In the genomic region with DNA sequence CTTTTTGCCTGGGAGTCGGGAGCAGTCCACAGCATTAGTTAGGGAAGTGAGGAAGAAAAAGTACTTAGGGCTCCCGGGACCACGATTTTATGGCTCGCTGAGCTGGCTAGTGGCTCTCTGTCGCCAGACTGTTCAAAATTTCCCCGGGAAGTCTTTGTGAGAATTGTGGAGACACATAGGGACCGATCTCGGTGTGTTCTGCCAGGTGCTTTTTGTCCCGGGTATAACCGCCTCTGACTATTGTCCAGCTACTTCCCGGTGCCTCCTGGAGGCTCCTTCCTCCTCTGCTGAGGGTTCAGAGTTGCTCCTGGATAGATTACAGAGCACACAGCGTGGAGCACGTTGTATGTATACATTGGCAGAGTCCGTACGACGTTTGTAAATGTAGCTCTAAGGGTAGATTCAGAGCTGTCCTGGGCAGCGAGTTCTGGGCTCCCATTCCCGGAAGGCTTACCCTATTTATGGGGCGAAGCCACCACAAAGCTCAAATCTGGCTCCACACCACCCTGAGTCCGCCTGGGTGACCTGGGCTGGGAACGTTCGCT, we compare ENCODE assay signal across 8 mouse cellular contexts. TPM values are rescaled to one million over a fixed set of nuclear protein-coding genes. Genes with fewer than 3 reads are reported as not detected.
DNase-seq lines count a peak whose midpoint lies in the region; TF ChIP-seq lines count a peak whose summit lies in the region.

No protein-coding gene starts in this region.

- no peaks in the 10 kb centered on the region for H3K36me3 ChIP-seq in spleen, adult 2 months (ENCODE audit: control insufficient read depth, insufficient read depth, low read length)
- H3K36me3 ChIP-seq in midbrain, embryonic 10.5 days = no peaks in the 10 kb centered on the region

- H3K4me1 ChIP-seq in spleen, adult 2 months (ENCODE audit: control insufficient read depth, insufficient read depth, insufficient read length) = no peaks in the 10 kb centered on the region; the same call in 1 of the 2 replicates
- H3K4me1 ChIP-seq in midbrain, embryonic 10.5 days = peaks cover 36% of the 10 kb centered on the region

- intact Hi-C loops in heart, postnatal 14 days (cut with DNase I) = loop anchor here (5.0 kb wide), 1 partner anchor 37 kb away; no protein-coding TSS in a partner anchor
- intact Hi-C loops in left cerebral cortex, postnatal 25 days (cut with DNase I) = loop anchor here (5.0 to 10.0 kb wide), 4 partner anchors 52 to 769 kb away; no protein-coding TSS in a partner anchor

- no peak for TF ChIP-seq POLR2A in spleen, adult 2 months (IDR thresholded peaks at IDR 0.05; ENCODE audit: low read depth, low read length)

- H3K4me3 ChIP-seq in spleen, adult 2 months (ENCODE audit: extremely low read depth, insufficient read depth, insufficient read length) = peak overlapping the region; percentile 46; the same call in 1 of the 2 replicates
- peak overlapping the region; percentile 83 for H3K4me3 ChIP-seq in midbrain, embryonic 10.5 days

- no peak overlapping the region for H3K27ac ChIP-seq in spleen, adult 2 months (ENCODE audit: insufficient read depth, low read length)
- peak overlapping the region; percentile 97 for H3K27ac ChIP-seq in midbrain, embryonic 10.5 days (replicated peaks)

- WGBS in spleen, adult 2 months = 3% methylated on average over 22 of the region's 22 CpGs
- WGBS in midbrain, embryonic 10.5 days = under 1% methylated on average over 22 of the region's 22 CpGs

- no peak for DNase-seq in spleen, adult 2 months (ENCODE audit: low read depth in 1 of 2, low spot score in 2 of 2)
- no peak for DNase-seq in spleen, postnatal 10 days (ENCODE audit: low spot score in 2 of 2)
- peak; percentile 58 for DNase-seq in fat pad, adult 2 months (ENCODE audit: extremely low read depth, low read depth, low spot score)
- DNase-seq in heart, postnatal 14 days = peak; percentile 17 to 19
- peak; percentile 31 to 37 for DNase-seq in left cerebral cortex, postnatal 25 days (ENCODE audit: low spot score in 2 of 2)
- DNase-seq in midbrain, embryonic 10.5 days (ENCODE audit: low spot score) = peak; percentile 47
- DNase-seq in urinary bladder, postnatal 14 days (ENCODE audit: low spot score) = peak; percentile 37
- DNase-seq in layer of hippocampus, adult 9-10 months (ENCODE audit: low spot score) = no peak

- no peaks in the 10 kb centered on the region for H3K9me3 ChIP-seq in midbrain, embryonic 10.5 days (replicated peaks)

- TF ChIP-seq CTCF in spleen, adult 2 months (IDR thresholded peaks at IDR 0.05; ENCODE audit: extremely low read depth, insufficient read depth, insufficient read length, insufficient replicate concordance) = no peak

- H3K27me3 ChIP-seq in spleen, adult 2 months (ENCODE audit: control insufficient read depth, insufficient read depth, low read length) = peaks cover 2% of the 10 kb centered on the region; the same call in 1 of the 2 replicates
- H3K27me3 ChIP-seq in midbrain, embryonic 10.5 days (ENCODE audit: low read depth, poor library complexity, severe bottlenecking) = no peaks in the 10 kb centered on the region

RNA-seq across cellular contexts. Expression of gene Ptprk, which starts 0.9 kb away (rescaled TPM):
- polyA plus RNA-seq in spleen, adult 2 months (2012; rRNA removed) = 1.6 TPM in 2 replicates
- total RNA-seq in heart, postnatal 14 days (2021) = 10 to 100 TPM; 33.4 TPM
- total RNA-seq in left cerebral cortex, postnatal 25 days (2021) = 10 to 100 TPM; 78.3 to 87.8 TPM
- 29.3 and 29.6 TPM in 2 replicates for polyA plus RNA-seq in midbrain, embryonic 10.5 days (2016; fragmentation: Nextera tagmentation; extraction: Ambion mirVana)

Comparison
In these comparisons a context has a peak if more than half of its experiments do, and no peak if none do; other contexts are left out.
1. DNase-seq: peak in fat pad, adult 2 months (single experiment), heart, postnatal 14 days (2 of 2), left cerebral cortex, postnatal 25 days (2 of 2), midbrain, embryonic 10.5 days (single experiment) and urinary bladder, postnatal 14 days (single experiment); none in spleen, adult 2 months (0 of 2), spleen, postnatal 10 days (0 of 2) and layer of hippocampus, adult 9-10 months (single experiment).